Mouse (Mus musculus) 3T3-L1 (cell line): ENCODE measurements around the gene Gm48552.
A peak's percentile ranks its signal among the peaks of the same experiment; 100 is the strongest.

Experiments
- DNase-seq: peaks from one replicate; pipeline ENCODE4 v3.0.0-alpha.2; 2015; ENCODE audit warnings: low read depth, low spot score

Gene Gm48552

GRCm38 (mm10) chr10:81387716-81388115, 1.1 kb upstream of the Gm48552 start:
- no peak for DNase-seq

- peak; percentile 45 for DNase-seq
Observed at GRCm38 (mm10) chr10:81389373-81389772, 568 bp downstream of the Gm48552 start.

GRCm38 (mm10) chr10:81389801-81390677, 1.2 kb downstream of the Gm48552 start:
- DNase-seq: peak; percentile 75

- DNase-seq: no peak
Observed at GRCm38 (mm10) chr10:81390678-81390965, 1.8 kb downstream of the Gm48552 start.

GRCm38 (mm10) chr10:81392270-81392669, 3.5 kb downstream of the Gm48552 start:
- no peak for DNase-seq

GRCm38 (mm10) chr10:81392781-81393185, 4.0 kb downstream of the Gm48552 start, which contains the start of gene Smim24:
Gene Smim24, plus strand, starts transcription at chr10:81393051.
- no peak for DNase-seq

- DNase-seq: no peak
Observed at GRCm38 (mm10) chr10:81393456-81394063, 4.8 kb downstream of the Gm48552 start.

- peak; percentile 76 for DNase-seq
Observed at GRCm38 (mm10) chr10:81395127-81395526, 6.3 kb downstream of the Gm48552 start.

- DNase-seq: no peak
Observed at GRCm38 (mm10) chr10:81395865-81396264, 7.1 kb downstream of the Gm48552 start.

GRCm38 (mm10) chr10:81396749-81397148, 7.9 kb downstream of the Gm48552 start:
- DNase-seq: no peak

- no peak for DNase-seq
Observed at GRCm38 (mm10) chr10:81399296-81399695, 10.5 kb downstream of the Gm48552 start.

GRCm38 (mm10) chr10:81399798-81400308, 11.0 kb downstream of the Gm48552 start:
- DNase-seq: no peak

GRCm38 (mm10) chr10:81400371-81401204, 11.8 kb downstream of the Gm48552 start:
- DNase-seq: no peak

GRCm38 (mm10) chr10:81401205-81401520, 12.4 kb downstream of the Gm48552 start:
- no peak for DNase-seq

- DNase-seq: peak; percentile 57
Observed at GRCm38 (mm10) chr10:81401521-81402226, 12.9 kb downstream of the Gm48552 start.

- no peak for DNase-seq
Observed at GRCm38 (mm10) chr10:81402227-81402765, 13.5 kb downstream of the Gm48552 start.

GRCm38 (mm10) chr10:81403511-81403910, 14.7 kb downstream of the Gm48552 start:
- DNase-seq: no peak

- no peak for DNase-seq
Observed at GRCm38 (mm10) chr10:81404082-81404481, 15.3 kb downstream of the Gm48552 start.

- DNase-seq: no peak
Observed at GRCm38 (mm10) chr10:81404720-81405119, 15.9 kb downstream of the Gm48552 start.

GRCm38 (mm10) chr10:81405588-81406201, 16.9 kb downstream of the Gm48552 start:
- DNase-seq: peak; percentile 57
